Mouse (Mus musculus) kidney, adult 2 months (tissue): ENCODE measurements at regions not wholly inside any gene's neighbourhood (a gene's known extent, or its start where the extent isn't known, plus 50 kb on each side); places are given as distances from the start of the nearest gene placed in this dataset.

Source experiments
- CTCF ChIP-seq: fragments of 200-500 bp; conservative IDR thresholded peaks from 2 replicates; pipeline ENCODE4 v1.5.1; 2011; ENCODE audit warnings: low read depth, mild to moderate bottlenecking, control low read depth, low read length, moderate library complexity, mixed read lengths; ENCODE audit not compliant: insufficient read depth, insufficient read length
- POLR2A ChIP-seq: fragments of 200-500 bp; IDR thresholded peaks from one replicate; pipeline ENCODE4 v1.6.1; 2011; ENCODE audit warnings: low read depth, low read length, control low read depth

GRCm38 (mm10) chr16:42649767-42650166, 225.9 kb upstream of the Zbtb20 start:
- TF ChIP-seq POLR2A (no peak), CTCF (no peak)
